In genomic region chr11:30366491-30366890, GRCm38 (mm10) we compare ENCODE assay signal across 11 mouse cellular contexts.
"Had no signal": no experiment of that assay in that cellular context is flagged by ENCODE, and none has a peak within 500 bp of the region (broad histone marks: within the 10 kb centered on the region; RNA-seq: fewer than 3 reads in every experiment).

No protein-coding gene starts in this region.

- H3K9me3 ChIP-seq: limb, embryonic 10.5 days; liver, embryonic 13.5 days; midbrain, embryonic 13.5 days had no signal

- DNase-seq: liver, embryonic 13.5 days; liver, postnatal 0 days; right cerebral cortex, adult 18-20 months; spleen, adult 18-20 months; thymus, adult 18-20 months; thymus, postnatal 14 days had no signal

- H3K36me3 ChIP-seq: limb, embryonic 10.5 days; liver, embryonic 13.5 days; midbrain, embryonic 13.5 days had no signal

- H3K9ac ChIP-seq: liver, embryonic 13.5 days; liver, postnatal 0 days; midbrain, embryonic 13.5 days had no signal

- H3K27ac ChIP-seq: kidney, postnatal 0 days; left cerebral cortex, adult 2 months; limb, embryonic 10.5 days; liver, embryonic 13.5 days; midbrain, embryonic 13.5 days had no signal

- ATAC-seq: inflammation-experienced regulatory T-cells, adult 6 months; liver, postnatal 0 days; midbrain, embryonic 13.5 days had no signal

- H3K4me3 ChIP-seq: left cerebral cortex, adult 2 months; limb, embryonic 10.5 days; liver, embryonic 13.5 days; midbrain, embryonic 13.5 days had no signal

- H3K27me3 ChIP-seq: liver, embryonic 13.5 days; midbrain, embryonic 13.5 days had no signal

- H3K4me1 ChIP-seq: limb, embryonic 10.5 days; liver, embryonic 13.5 days; midbrain, embryonic 13.5 days had no signal

- H3K4me2 ChIP-seq: liver, embryonic 13.5 days; midbrain, embryonic 13.5 days had no signal
